Mouse (Mus musculus): ENCODE results near the gene Cadm1. TPM values are rescaled to one million over a fixed set of nuclear protein-coding genes. Genes with fewer than 3 reads are reported as not detected.

Cadm1 gene
- polyA plus RNA-seq, 1 experiment from 2014 or later: 6.4 TPM

- Histone ChIP-seq H3K4me2 (no peak overlapping the region), H3K9me3 (replicated peaks) (no peaks in the 10 kb centered on the region), H3K36me3 (replicated peaks) (no peaks in the 10 kb centered on the region), H3K4me1 (replicated peaks) (no peaks in the 10 kb centered on the region), H3K9ac (no peak overlapping the region), H3K27ac (replicated peaks) (no peak overlapping the region), H3K4me3 (replicated peaks) (no peak overlapping the region), H3K27me3 (no peaks in the 10 kb centered on the region)
- WGBS (ENCODE audit: insufficient replicate concordance): 63% methylated on average over 11 of the region's 11 CpGs
- no peak for ATAC-seq (ENCODE audit: insufficient read depth)
Observed at GRCm38 (mm10) chr9:47674766-47675713, 145.1 kb downstream of the Cadm1 start.

GRCm38 (mm10) chr9:47686881-47687280, 156.9 kb downstream of the Cadm1 start:
- 62% methylated on average over 2 of the region's 2 CpGs for WGBS (ENCODE audit: insufficient replicate concordance)

GRCm38 (mm10) chr9:47687604-47688003, 157.6 kb downstream of the Cadm1 start:
- Histone ChIP-seq H3K36me3 (replicated peaks) (no peaks in the 10 kb centered on the region), H3K27ac (replicated peaks) (no peak overlapping the region), H3K9me3 (replicated peaks) (no peaks in the 10 kb centered on the region), H3K9ac (no peak overlapping the region), H3K4me3 (replicated peaks) (no peak overlapping the region), H3K4me2 (no peak overlapping the region), H3K4me1 (replicated peaks) (no peaks in the 10 kb centered on the region), H3K27me3 (no peaks in the 10 kb centered on the region)
- ATAC-seq (ENCODE audit: insufficient read depth): no peak
- WGBS (ENCODE audit: insufficient replicate concordance): 59% methylated on average over 5 of the region's 5 CpGs

More at GRCm38 (mm10) chr9:47686881-47687280, 156.9 kb downstream of the Cadm1 start:
- no peaks in the 10 kb centered on the region for H3K27me3 ChIP-seq
- H3K36me3 ChIP-seq (replicated peaks): no peaks in the 10 kb centered on the region
- no peak overlapping the region for H3K9ac ChIP-seq
- no peak overlapping the region for H3K27ac ChIP-seq (replicated peaks)
- H3K4me2 ChIP-seq: no peak overlapping the region
- H3K9me3 ChIP-seq (replicated peaks): no peaks in the 10 kb centered on the region
- ATAC-seq (ENCODE audit: insufficient read depth): no peak
- H3K4me1 ChIP-seq (replicated peaks): no peaks in the 10 kb centered on the region
- no peak overlapping the region for H3K4me3 ChIP-seq (replicated peaks)

GRCm38 (mm10) chr9:47688297-47688696, 158.3 kb downstream of the Cadm1 start:
- Histone ChIP-seq H3K4me1 (replicated peaks) (no peaks in the 10 kb centered on the region), H3K36me3 (replicated peaks) (no peaks in the 10 kb centered on the region), H3K4me2 (no peak overlapping the region), H3K9ac (no peak overlapping the region), H3K4me3 (replicated peaks) (no peak overlapping the region), H3K27ac (replicated peaks) (no peak overlapping the region), H3K27me3 (no peaks in the 10 kb centered on the region), H3K9me3 (replicated peaks) (no peaks in the 10 kb centered on the region)
- 29% methylated on average over 10 of the region's 10 CpGs for WGBS (ENCODE audit: insufficient replicate concordance)
- no peak for ATAC-seq (ENCODE audit: insufficient read depth)

DNA sequence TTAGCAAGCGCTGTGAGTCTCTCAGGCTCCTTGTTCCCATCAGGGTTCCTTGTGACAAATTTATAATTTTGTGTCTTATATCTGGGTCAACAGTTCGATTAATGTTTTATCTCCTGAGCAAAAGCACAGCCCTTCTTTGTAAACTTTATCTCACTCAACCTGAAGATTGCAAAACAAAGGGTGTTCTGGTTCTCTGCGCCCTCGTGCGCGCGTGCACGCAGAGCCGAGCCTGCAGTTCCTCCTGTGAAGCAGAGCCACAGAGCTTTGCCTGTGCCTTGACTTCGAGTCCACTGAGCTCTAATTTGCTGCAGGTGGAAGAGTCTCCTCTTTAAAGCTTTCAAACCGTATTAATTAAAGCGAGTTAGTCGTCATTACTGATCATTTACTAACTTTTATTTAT, 162.9 kb downstream of the Cadm1 start:
- Histone ChIP-seq H3K4me3 (replicated peaks) (no peak overlapping the region), H3K9ac (no peak overlapping the region), H3K4me1 (replicated peaks) (no peaks in the 10 kb centered on the region), H3K27ac (replicated peaks) (no peak overlapping the region), H3K27me3 (no peaks in the 10 kb centered on the region), H3K4me2 (no peak overlapping the region), H3K9me3 (replicated peaks) (no peaks in the 10 kb centered on the region), H3K36me3 (replicated peaks) (no peaks in the 10 kb centered on the region)
- ATAC-seq (ENCODE audit: insufficient read depth): no peak
- 54% methylated on average over 13 of the region's 13 CpGs for WGBS (ENCODE audit: insufficient replicate concordance)

DNA sequence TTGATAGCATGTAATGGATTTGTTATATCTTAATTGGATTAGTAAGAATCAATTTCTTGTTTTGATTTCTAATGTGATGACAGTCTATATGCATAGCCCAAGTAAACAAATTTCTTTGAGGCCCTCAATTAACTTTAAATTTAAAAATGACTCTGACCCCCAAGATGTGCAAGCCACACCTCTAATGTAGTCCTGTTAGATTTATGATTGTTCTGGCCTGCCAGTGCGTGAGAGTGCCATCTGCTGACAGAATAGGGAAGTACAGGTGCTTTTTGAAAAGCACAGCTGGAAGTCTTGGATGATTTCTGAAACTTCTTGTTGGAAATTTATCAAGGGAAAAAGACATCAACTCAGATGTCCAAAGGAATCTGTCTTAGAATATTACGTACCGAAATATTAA, 169.1 kb downstream of the Cadm1 start:
- Histone ChIP-seq H3K9ac (no peak overlapping the region), H3K27me3 (no peaks in the 10 kb centered on the region), H3K36me3 (replicated peaks) (no peaks in the 10 kb centered on the region), H3K9me3 (replicated peaks) (no peaks in the 10 kb centered on the region), H3K4me2 (no peak overlapping the region), H3K4me1 (replicated peaks) (no peaks in the 10 kb centered on the region), H3K27ac (replicated peaks) (no peak overlapping the region), H3K4me3 (replicated peaks) (no peak overlapping the region)
- ATAC-seq (ENCODE audit: insufficient read depth): no peak
- WGBS (ENCODE audit: insufficient replicate concordance): 41% methylated on average over 3 of the region's 3 CpGs

GRCm38 (mm10) chr9:47700021-47700420, 170.0 kb downstream of the Cadm1 start:
- no peak for ATAC-seq (ENCODE audit: insufficient read depth)
- Histone ChIP-seq H3K9ac (no peak overlapping the region), H3K36me3 (replicated peaks) (no peaks in the 10 kb centered on the region), H3K9me3 (replicated peaks) (no peaks in the 10 kb centered on the region), H3K27me3 (no peaks in the 10 kb centered on the region), H3K27ac (replicated peaks) (no peak overlapping the region), H3K4me3 (replicated peaks) (no peak overlapping the region), H3K4me1 (replicated peaks) (no peaks in the 10 kb centered on the region), H3K4me2 (no peak overlapping the region)
- 79% methylated on average over 5 of the region's 5 CpGs for WGBS (ENCODE audit: insufficient replicate concordance)

DNA sequence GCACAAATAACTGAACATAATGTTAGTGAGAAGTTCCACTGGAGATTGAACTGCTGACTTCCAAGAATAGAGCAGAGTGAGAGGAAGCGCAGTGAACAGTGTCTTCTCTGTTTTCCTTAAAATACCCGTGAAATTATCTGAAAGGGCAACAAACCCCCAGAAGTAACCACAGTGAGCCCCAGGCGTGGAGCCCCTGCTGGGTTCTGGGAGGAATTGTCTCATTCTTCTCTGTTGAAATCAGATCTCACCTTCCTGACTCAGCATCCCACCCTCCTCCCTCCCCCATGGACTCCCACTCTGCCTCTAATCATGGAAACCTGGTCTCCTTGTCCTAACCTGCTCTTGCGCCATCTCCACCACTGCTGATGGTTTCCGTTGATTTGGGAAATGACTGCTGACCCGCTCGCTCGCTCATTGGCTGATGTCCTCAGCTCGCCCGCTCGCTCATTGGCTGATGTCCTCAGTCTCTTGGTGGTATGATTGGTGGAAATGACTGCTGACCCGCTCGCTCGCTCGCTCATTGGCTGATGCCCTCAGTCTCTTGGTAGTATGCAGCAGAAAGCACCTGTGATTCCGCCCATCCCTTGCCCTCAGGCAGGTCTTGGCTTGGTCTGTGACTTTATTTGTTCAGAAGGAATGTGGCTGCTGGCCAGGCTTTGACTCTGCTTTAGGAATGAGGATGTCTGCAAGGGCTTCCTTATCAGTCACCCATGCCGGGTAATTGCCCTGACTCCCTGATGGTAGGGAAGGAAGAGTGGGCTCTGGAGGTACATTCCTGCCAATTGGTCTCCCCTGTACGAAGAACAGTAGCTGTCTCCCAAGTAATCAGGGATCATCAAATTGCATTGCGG, 173.3 kb downstream of the Cadm1 start:
- no peaks in the 10 kb centered on the region for H3K9me3 ChIP-seq (replicated peaks)
- no peak overlapping the region for H3K4me2 ChIP-seq
- ATAC-seq (ENCODE audit: insufficient read depth): no peak
- H3K27me3 ChIP-seq: no peaks in the 10 kb centered on the region
- no peak overlapping the region for H3K4me3 ChIP-seq (replicated peaks)
- WGBS (ENCODE audit: insufficient replicate concordance): 69% methylated on average over 19 of the region's 19 CpGs
- H3K36me3 ChIP-seq (replicated peaks): no peaks in the 10 kb centered on the region
- no peak overlapping the region for H3K27ac ChIP-seq (replicated peaks)
- H3K4me1 ChIP-seq (replicated peaks): no peaks in the 10 kb centered on the region
- no peak overlapping the region for H3K9ac ChIP-seq

GRCm38 (mm10) chr9:47706341-47706740, 176.4 kb downstream of the Cadm1 start:
- no peak overlapping the region for H3K4me2 ChIP-seq
- H3K27ac ChIP-seq (replicated peaks): no peak overlapping the region
- no peaks in the 10 kb centered on the region for H3K9me3 ChIP-seq (replicated peaks)
- H3K27me3 ChIP-seq: no peaks in the 10 kb centered on the region
- ATAC-seq (ENCODE audit: insufficient read depth): no peak
- no peak overlapping the region for H3K4me3 ChIP-seq (replicated peaks)
- H3K36me3 ChIP-seq (replicated peaks): no peaks in the 10 kb centered on the region
- H3K4me1 ChIP-seq (replicated peaks): no peaks in the 10 kb centered on the region
- WGBS (ENCODE audit: insufficient replicate concordance): 73% methylated on average over 9 of the region's 9 CpGs
- no peak overlapping the region for H3K9ac ChIP-seq

GRCm38 (mm10) chr9:47707326-47707725, 177.4 kb downstream of the Cadm1 start:
- ATAC-seq (ENCODE audit: insufficient read depth): no peak
- 68% methylated on average over 6 of the region's 6 CpGs for WGBS (ENCODE audit: insufficient replicate concordance)

GRCm38 (mm10) chr9:47708299-47708698, 178.3 kb downstream of the Cadm1 start:
- Histone ChIP-seq H3K4me2 (no peak overlapping the region), H3K27ac (replicated peaks) (no peak overlapping the region), H3K36me3 (replicated peaks) (no peaks in the 10 kb centered on the region), H3K4me3 (replicated peaks) (no peak overlapping the region), H3K9me3 (replicated peaks) (no peaks in the 10 kb centered on the region), H3K27me3 (no peaks in the 10 kb centered on the region), H3K9ac (no peak overlapping the region), H3K4me1 (replicated peaks) (no peaks in the 10 kb centered on the region)
- WGBS (ENCODE audit: insufficient replicate concordance): 19% methylated on average over 10 of the region's 10 CpGs
- ATAC-seq (ENCODE audit: insufficient read depth): no peak

More at GRCm38 (mm10) chr9:47707326-47707725, 177.4 kb downstream of the Cadm1 start:
- no peak overlapping the region for H3K9ac ChIP-seq
- no peaks in the 10 kb centered on the region for H3K36me3 ChIP-seq (replicated peaks)
- no peak overlapping the region for H3K4me2 ChIP-seq
- H3K4me1 ChIP-seq (replicated peaks): no peaks in the 10 kb centered on the region
- no peaks in the 10 kb centered on the region for H3K9me3 ChIP-seq (replicated peaks)
- H3K27ac ChIP-seq (replicated peaks): no peak overlapping the region
- no peak overlapping the region for H3K4me3 ChIP-seq (replicated peaks)
- no peaks in the 10 kb centered on the region for H3K27me3 ChIP-seq
